Mouse (Mus musculus): ENCODE data around the gene 4930524J08Rik. TPM values are rescaled to one million over a fixed set of nuclear protein-coding genes. Genes with fewer than 3 reads are reported as not detected.

4930524J08Rik gene
- polyA plus RNA-seq (2015; fragmentation: Nextera tagmentation; extraction: Ambion mirVana), result 2.2 and 3.1 TPM in 2 replicates

GRCm38 (mm10) chr5:99978699-99979442 lies at the start of gene 4930524J08Rik, which contains the start of gene Hnrnpd:
Gene 4930524J08Rik (plus strand): TSS chr5:99979061.
Gene Hnrnpd (minus strand): TSS chr5:99978938.
- Histone ChIP-seq H3K4me3 (replicated peaks; ENCODE audit: low read length) (peak within 1 kb of the TSS; percentile 69), H3K4me1 (replicated peaks; ENCODE audit: control insufficient read depth, insufficient read depth, low read length) (peaks cover 24% of the 10 kb centered on the region), H3K36me3 (ENCODE audit: control insufficient read depth, insufficient read depth) (no peaks in the 10 kb centered on the region), H3K27me3 (replicated peaks; ENCODE audit: control insufficient read depth, insufficient read depth, low read length) (no peaks in the 10 kb centered on the region), H3K9ac (replicated peaks; ENCODE audit: low read depth, low read length) (peak within 1 kb of the TSS; percentile 96), H3K4me2 (ENCODE audit: low read length) (peak within 1 kb of the TSS; percentile 78), H3K9me3 (ENCODE audit: control insufficient read depth, low read length) (no peaks in the 10 kb centered on the region), H3K27ac (ENCODE audit: low read length) (peak within 1 kb of the TSS; percentile 99)
- under 1% methylated on average over 79 of the region's 97 CpGs for WGBS
- ATAC-seq, result peak; percentile 97

- ATAC-seq, result no peak
- Histone ChIP-seq H3K9me3 (ENCODE audit: control insufficient read depth, low read length) (no peaks in the 10 kb centered on the region), H3K9ac (replicated peaks; ENCODE audit: low read depth, low read length) (no peak overlapping the region), H3K27ac (ENCODE audit: low read length) (no peak overlapping the region), H3K27me3 (replicated peaks; ENCODE audit: control insufficient read depth, insufficient read depth, low read length) (no peaks in the 10 kb centered on the region), H3K4me2 (ENCODE audit: low read length) (no peak overlapping the region), H3K4me1 (replicated peaks; ENCODE audit: control insufficient read depth, insufficient read depth, low read length) (no peaks in the 10 kb centered on the region), H3K36me3 (ENCODE audit: control insufficient read depth, insufficient read depth) (no peaks in the 10 kb centered on the region), H3K4me3 (replicated peaks; ENCODE audit: low read length) (no peak overlapping the region)
- 83% methylated on average over 6 of the region's 6 CpGs for whole genome bisulfite sequencing
These were observed 47.0 kb upstream of the 4930524J08Rik start for GRCm38 (mm10) chr5:99931910-99932309.

- Histone ChIP-seq H3K27ac (ENCODE audit: low read length) (no peak overlapping the region), H3K4me2 (ENCODE audit: low read length) (no peak overlapping the region), H3K4me1 (replicated peaks; ENCODE audit: control insufficient read depth, insufficient read depth, low read length) (no peaks in the 10 kb centered on the region), H3K4me3 (replicated peaks; ENCODE audit: low read length) (no peak overlapping the region), H3K27me3 (replicated peaks; ENCODE audit: control insufficient read depth, insufficient read depth, low read length) (no peaks in the 10 kb centered on the region), H3K9ac (replicated peaks; ENCODE audit: low read depth, low read length) (no peak overlapping the region), H3K9me3 (ENCODE audit: control insufficient read depth, low read length) (peaks cover 4% of the 10 kb centered on the region), H3K36me3 (ENCODE audit: control insufficient read depth, insufficient read depth) (no peaks in the 10 kb centered on the region)
- WGBS, result 79% methylated on average over 3 of the region's 3 CpGs
- ATAC-seq, result no peak
These were observed 39.4 kb upstream of the 4930524J08Rik start for GRCm38 (mm10) chr5:99939440-99939839.

GRCm38 (mm10) chr5:99941273-99941672 lies 37.6 kb upstream of the 4930524J08Rik start:
- Histone ChIP-seq H3K27ac (ENCODE audit: low read length) (no peak overlapping the region), H3K4me1 (replicated peaks; ENCODE audit: control insufficient read depth, insufficient read depth, low read length) (no peaks in the 10 kb centered on the region), H3K36me3 (ENCODE audit: control insufficient read depth, insufficient read depth) (no peaks in the 10 kb centered on the region; the same call in 1 of the 2 replicates), H3K27me3 (replicated peaks; ENCODE audit: control insufficient read depth, insufficient read depth, low read length) (no peaks in the 10 kb centered on the region), H3K9ac (replicated peaks; ENCODE audit: low read depth, low read length) (no peak overlapping the region), H3K4me2 (ENCODE audit: low read length) (no peak overlapping the region), H3K4me3 (replicated peaks; ENCODE audit: low read length) (no peak overlapping the region), H3K9me3 (ENCODE audit: control insufficient read depth, low read length) (peaks cover 11% of the 10 kb centered on the region)
- 84% methylated on average over 10 of the region's 10 CpGs for WGBS
- no peak for ATAC-seq

GRCm38 (mm10) chr5:99941776-99942502 lies 36.9 kb upstream of the 4930524J08Rik start:
- no peak for ATAC-seq
- no peaks in the 10 kb centered on the region for H3K4me1 ChIP-seq (replicated peaks; ENCODE audit: control insufficient read depth, insufficient read depth, low read length)
- no peaks in the 10 kb centered on the region for H3K27me3 ChIP-seq (replicated peaks; ENCODE audit: control insufficient read depth, insufficient read depth, low read length)
- no peak overlapping the region for H3K4me3 ChIP-seq (replicated peaks; ENCODE audit: low read length)
- H3K9me3 ChIP-seq (ENCODE audit: control insufficient read depth, low read length), result peaks cover 11% of the 10 kb centered on the region
- H3K27ac ChIP-seq (ENCODE audit: low read length), result no peak overlapping the region
- H3K9ac ChIP-seq (replicated peaks; ENCODE audit: low read depth, low read length), result no peak overlapping the region
- WGBS, result 39% methylated on average over 10 of the region's 10 CpGs
- no peak overlapping the region for H3K4me2 ChIP-seq (ENCODE audit: low read length)
- no peaks in the 10 kb centered on the region; the same call in 1 of the 2 replicates for H3K36me3 ChIP-seq (ENCODE audit: control insufficient read depth, insufficient read depth)

- WGBS, result 91% methylated on average over 5 of the region's 5 CpGs
- peaks cover 4% of the 10 kb centered on the region; the same call in 1 of the 2 replicates for H3K36me3 ChIP-seq (ENCODE audit: control insufficient read depth, insufficient read depth)
- no peak overlapping the region for H3K4me3 ChIP-seq (replicated peaks; ENCODE audit: low read length)
- H3K27ac ChIP-seq (ENCODE audit: low read length), result no peak overlapping the region
- no peaks in the 10 kb centered on the region for H3K9me3 ChIP-seq (ENCODE audit: control insufficient read depth, low read length)
- H3K27me3 ChIP-seq (replicated peaks; ENCODE audit: control insufficient read depth, insufficient read depth, low read length), result no peaks in the 10 kb centered on the region
- no peak for ATAC-seq
- H3K9ac ChIP-seq (replicated peaks; ENCODE audit: low read depth, low read length), result no peak overlapping the region
- no peak overlapping the region for H3K4me2 ChIP-seq (ENCODE audit: low read length)
- H3K4me1 ChIP-seq (replicated peaks; ENCODE audit: control insufficient read depth, insufficient read depth, low read length), result no peaks in the 10 kb centered on the region
These were observed 26.3 kb upstream of the 4930524J08Rik start for GRCm38 (mm10) chr5:99952513-99952912.

- no peak overlapping the region for H3K4me2 ChIP-seq (ENCODE audit: low read length)
- 10% methylated on average over 1 of the region's 1 CpGs for WGBS
- H3K4me3 ChIP-seq (replicated peaks; ENCODE audit: low read length), result no peak overlapping the region
- H3K27ac ChIP-seq (ENCODE audit: low read length), result no peak overlapping the region
- ATAC-seq, result peak; percentile 21
- H3K9me3 ChIP-seq (ENCODE audit: control insufficient read depth, low read length), result no peaks in the 10 kb centered on the region
- H3K27me3 ChIP-seq (replicated peaks; ENCODE audit: control insufficient read depth, insufficient read depth, low read length), result no peaks in the 10 kb centered on the region
- H3K9ac ChIP-seq (replicated peaks; ENCODE audit: low read depth, low read length), result no peak overlapping the region
- peaks cover 8% of the 10 kb centered on the region for H3K36me3 ChIP-seq (ENCODE audit: control insufficient read depth, insufficient read depth)
- H3K4me1 ChIP-seq (replicated peaks; ENCODE audit: control insufficient read depth, insufficient read depth, low read length), result no peaks in the 10 kb centered on the region
These were observed 25.0 kb upstream of the 4930524J08Rik start for GRCm38 (mm10) chr5:99953883-99954282.

GRCm38 (mm10) chr5:99958666-99959065 lies 20.2 kb upstream of the 4930524J08Rik start:
- Histone ChIP-seq H3K9me3 (ENCODE audit: control insufficient read depth, low read length) (no peaks in the 10 kb centered on the region), H3K27ac (ENCODE audit: low read length) (no peak overlapping the region), H3K4me1 (replicated peaks; ENCODE audit: control insufficient read depth, insufficient read depth, low read length) (no peaks in the 10 kb centered on the region), H3K9ac (replicated peaks; ENCODE audit: low read depth, low read length) (no peak overlapping the region), H3K4me2 (ENCODE audit: low read length) (no peak overlapping the region), H3K27me3 (replicated peaks; ENCODE audit: control insufficient read depth, insufficient read depth, low read length) (no peaks in the 10 kb centered on the region), H3K36me3 (ENCODE audit: control insufficient read depth, insufficient read depth) (peaks cover 25% of the 10 kb centered on the region), H3K4me3 (replicated peaks; ENCODE audit: low read length) (no peak overlapping the region)
- no peak for ATAC-seq
- WGBS, result 92% methylated on average over 1 of the region's 1 CpGs

GRCm38 (mm10) chr5:99959236-99959936 lies 19.5 kb upstream of the 4930524J08Rik start:
- H3K4me3 ChIP-seq (replicated peaks; ENCODE audit: low read length), result no peak overlapping the region
- no peaks in the 10 kb centered on the region for H3K4me1 ChIP-seq (replicated peaks; ENCODE audit: control insufficient read depth, insufficient read depth, low read length)
- no peak overlapping the region for H3K9ac ChIP-seq (replicated peaks; ENCODE audit: low read depth, low read length)
- H3K27me3 ChIP-seq (replicated peaks; ENCODE audit: control insufficient read depth, insufficient read depth, low read length), result no peaks in the 10 kb centered on the region
- no peak for ATAC-seq
- H3K36me3 ChIP-seq (ENCODE audit: control insufficient read depth, insufficient read depth), result peaks cover 29% of the 10 kb centered on the region
- no peaks in the 10 kb centered on the region for H3K9me3 ChIP-seq (ENCODE audit: control insufficient read depth, low read length)
- WGBS, result 68% methylated on average over 2 of the region's 2 CpGs
- no peak overlapping the region for H3K27ac ChIP-seq (ENCODE audit: low read length)
- no peak overlapping the region for H3K4me2 ChIP-seq (ENCODE audit: low read length)

Measured in forebrain, embryonic 16.5 days (tissue).